Mouse (Mus musculus) E14TG2a.4 (cell line): ENCODE data around the gene Tas2r113.
"Not testable (repeated sequence)": the region's sequence is repeated elsewhere in the genome, so short reads cannot be mapped to it uniquely, and the experiment has no call there.

Source experiments
- H3K27me3 ChIP-seq: 2 replicates; pipeline ENCODE4 v1.6.1; 2014; ENCODE audit warnings: low read length, control low read depth; ENCODE audit not compliant: insufficient read depth
- H3K36me3 ChIP-seq: 2 replicates; pipeline ENCODE4 v1.6.1; 2014; ENCODE audit warnings: low read length, control low read depth; ENCODE audit not compliant: insufficient read depth
- H3K4me1 ChIP-seq: replicated peaks from 2 replicates; pipeline ENCODE4 v1.6.1; 2014; ENCODE audit warnings: low read depth, low read length, control low read depth
- H3K4me3 ChIP-seq: replicated peaks from 2 replicates; pipeline ENCODE4 v1.5.1; 2014; ENCODE audit warnings: mild to moderate bottlenecking, low read length
- H3K9me3 ChIP-seq: 2 replicates; pipeline ENCODE4 v1.6.1; 2014; ENCODE audit warnings: low read length, control low read depth
- CTCF ChIP-seq: conservative IDR thresholded peaks from 2 replicates; pipeline ENCODE4 v1.5.1; 2014; ENCODE audit warnings: low read length
- NANOG ChIP-seq: IDR thresholded peaks from 2 replicates; pipeline ENCODE4 v1.6.1; 2014; ENCODE audit warnings: borderline replicate concordance, low read length, mixed read lengths
- POU5F1 ChIP-seq: IDR thresholded peaks from 2 replicates; pipeline ENCODE4 v1.6.1; 2014; ENCODE audit warnings: low read length, borderline replicate concordance

The Tas2r113 gene

DNA sequence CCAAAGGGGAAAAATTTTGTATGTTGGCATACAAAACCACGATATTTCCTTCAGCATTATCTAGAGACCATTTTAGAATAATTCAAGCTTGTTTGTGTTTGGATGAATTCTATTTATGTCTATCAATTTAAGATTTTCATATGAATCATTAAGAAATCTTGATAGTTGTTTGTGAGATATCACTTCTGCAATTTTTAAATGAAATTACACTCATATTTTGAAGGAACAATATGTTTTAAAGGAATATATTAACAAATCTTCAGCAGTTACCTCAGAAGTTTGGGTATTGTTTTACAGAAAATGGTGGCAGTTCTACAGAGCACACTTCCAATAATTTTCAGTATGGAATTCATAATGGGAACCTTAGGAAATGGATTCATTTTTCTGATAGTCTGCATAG lies at the start of gene Tas2r113:
Gene Tas2r113 (plus strand): TSS at position 301 of the 400 bp plus-strand sequence.
- Histone ChIP-seq H3K36me3 (no peaks in the 10 kb centered on the region), H3K4me1 (no peaks in the 10 kb centered on the region), H3K9me3 (no peaks in the 10 kb centered on the region), H3K4me3 (no peak within 1 kb of the TSS), H3K27me3 (no peaks in the 10 kb centered on the region)
- no peak for TF ChIP-seq NANOG
- TF ChIP-seq POU5F1: no peak
- no peak for TF ChIP-seq CTCF

DNA sequence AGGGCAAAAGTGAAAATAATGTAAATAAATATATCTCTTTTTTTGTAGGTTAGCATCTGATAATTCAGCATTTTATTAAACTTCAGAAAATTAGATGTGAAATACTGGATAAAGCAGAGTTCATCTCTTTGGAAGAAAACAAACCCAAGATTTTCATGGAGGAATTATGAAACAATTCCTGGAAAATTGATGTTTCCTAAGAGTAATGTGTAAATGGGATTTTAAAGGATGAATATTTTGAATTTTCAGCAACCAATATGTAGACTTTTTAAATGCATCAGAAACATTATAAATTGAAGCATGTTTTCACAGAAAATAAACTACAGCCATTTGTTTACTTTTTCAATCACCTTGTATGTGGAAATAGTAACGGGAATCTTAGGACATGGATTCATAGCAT lies 46.0 kb upstream of the Tas2r113 start, which contains the start of gene Tas2r123:
Gene Tas2r123 (plus strand): TSS at position 301 of the 400 bp plus-strand sequence.
- no peaks in the 10 kb centered on the region for H3K36me3 ChIP-seq
- H3K4me3 ChIP-seq: no peak within 1 kb of the TSS
- no peaks in the 10 kb centered on the region for H3K4me1 ChIP-seq
- H3K9me3 ChIP-seq: no peaks in the 10 kb centered on the region
- H3K27me3 ChIP-seq: no peaks in the 10 kb centered on the region
- TF ChIP-seq POU5F1 (no peak), CTCF (no peak), NANOG (no peak)

DNA sequence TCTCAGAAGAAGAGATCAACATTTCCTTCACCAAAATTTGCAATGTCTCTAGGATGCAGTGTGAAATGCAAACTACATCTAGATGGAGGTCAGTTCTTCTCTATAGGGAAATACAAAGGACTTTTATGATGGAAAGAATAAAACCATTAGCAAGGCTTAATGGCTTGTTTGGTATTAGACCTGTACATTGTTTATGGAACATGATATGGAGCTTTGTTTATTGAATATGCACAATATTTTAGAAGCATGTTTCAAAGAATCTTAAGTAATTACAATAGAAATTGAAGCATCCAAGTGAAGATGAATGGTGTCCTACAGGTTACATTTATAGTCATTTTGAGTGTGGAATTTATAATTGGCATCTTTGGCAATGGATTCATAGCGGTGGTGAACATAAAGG lies 37.7 kb upstream of the Tas2r113 start, which contains the start of gene Tas2r116:
Gene Tas2r116 (plus strand): TSS at position 301 of the 400 bp plus-strand sequence.
- Histone ChIP-seq H3K4me3 (no peak within 1 kb of the TSS), H3K27me3 (no peaks in the 10 kb centered on the region), H3K4me1 (no peaks in the 10 kb centered on the region), H3K36me3 (no peaks in the 10 kb centered on the region), H3K9me3 (no peaks in the 10 kb centered on the region)
- TF ChIP-seq POU5F1 (no peak), NANOG (no peak)

DNA sequence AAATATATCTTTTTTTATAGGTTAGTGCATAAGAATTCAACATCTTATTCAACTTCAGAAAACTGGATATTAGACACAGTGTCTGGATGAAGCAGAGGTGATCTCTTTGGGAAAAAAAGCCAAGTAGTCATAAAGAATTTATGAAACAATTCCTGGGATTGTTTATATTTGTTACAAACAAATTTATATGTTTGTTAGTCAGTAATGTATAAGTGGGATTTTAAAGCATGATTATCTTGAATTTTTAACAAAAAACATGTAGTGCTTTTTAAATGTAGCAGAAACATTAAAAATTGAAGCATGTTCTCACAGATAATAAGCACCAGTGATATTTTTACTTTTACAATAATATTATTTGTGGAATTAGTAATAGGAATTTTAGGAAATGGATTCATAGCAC lies 25.1 kb upstream of the Tas2r113 start, which contains the start of gene Tas2r110:
Gene Tas2r110 (plus strand): TSS at position 301 of the 400 bp plus-strand sequence.
- no peak for TF ChIP-seq CTCF
- no peak for TF ChIP-seq NANOG
- TF ChIP-seq POU5F1: no peak
- H3K4me1 ChIP-seq: no peaks in the 10 kb centered on the region

GRCm38 (mm10) chr6:132909351-132909750 lies 16.5 kb downstream of the Tas2r113 start, which contains the start of gene Tas2r125:
Tas2r125 (plus strand) TSS chr6:132909651.
- H3K9me3 ChIP-seq: no peaks in the 10 kb centered on the region
- H3K4me3 ChIP-seq: no peak within 1 kb of the TSS
- TF ChIP-seq POU5F1 (no peak), CTCF (no peak), NANOG (no peak)
- H3K36me3 ChIP-seq: no peaks in the 10 kb centered on the region
- no peaks in the 10 kb centered on the region for H3K4me1 ChIP-seq
- no peaks in the 10 kb centered on the region for H3K27me3 ChIP-seq

More for the DNA sequence above, 25.1 kb upstream of the Tas2r113 start, which contains the start of gene Tas2r110:
- Histone ChIP-seq H3K27me3 (no peaks in the 10 kb centered on the region), H3K36me3 (no peaks in the 10 kb centered on the region), H3K4me3 (no peak within 1 kb of the TSS), H3K9me3 (no peaks in the 10 kb centered on the region)

DNA sequence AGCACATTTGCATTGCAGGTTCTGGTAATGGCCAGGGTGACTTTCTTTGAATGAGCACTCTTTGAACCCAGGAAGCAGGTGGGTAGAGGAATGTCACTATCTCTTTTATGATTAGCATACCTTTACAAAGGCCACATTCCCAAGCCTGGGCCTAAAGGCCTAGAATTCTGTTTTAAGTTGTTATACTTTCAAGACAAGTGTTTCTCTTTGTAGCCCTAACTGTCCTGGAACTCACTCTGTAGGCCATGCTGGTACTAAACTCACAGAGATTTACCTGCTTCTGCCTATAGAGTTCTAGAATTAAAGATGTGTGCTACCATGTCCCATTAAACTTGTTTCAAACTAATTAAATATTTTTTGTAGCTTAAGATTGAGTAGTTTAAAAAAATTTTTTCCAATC lies 48.6 kb downstream of the Tas2r113 start:
- H3K4me3 ChIP-seq, H3K36me3 ChIP-seq, H3K4me1 ChIP-seq, H3K27me3 ChIP-seq: not testable (repeated sequence)
- H3K9me3 ChIP-seq: peaks cover 19% of the 10 kb centered on the region
